Mouse (Mus musculus) embryonic facial prominence, embryonic 12.5 days (tissue): ENCODE measurements at regions not wholly inside any gene's neighbourhood (a gene's known extent, or its start where the extent isn't known, plus 50 kb on each side); places are given as distances from the start of the nearest gene placed in this dataset.

Experiments used
- ATAC-seq: fragments of 200-750 bp; cut with Nextera tagmentation; 2 replicates; pipeline ENCODE4 v1.8.0; 2017; ENCODE audit not compliant: insufficient number of reproducible peaks, insufficient read depth, low FRiP score, low TSS enrichment
- H3K27ac ChIP-seq: fragments of 300-500 bp; sonication (generic); 2 replicates; pipeline ENCODE4 v1.5.1; 2016; ENCODE audit warnings: mild to moderate bottlenecking
- H3K27me3 ChIP-seq: fragments of 300-500 bp; sonication (generic); 2 replicates; pipeline ENCODE4 v1.6.1; 2016; ENCODE audit warnings: mild to moderate bottlenecking, moderate library complexity
- H3K36me3 ChIP-seq: fragments of 300-500 bp; sonication (generic); 2 replicates; pipeline ENCODE4 v1.6.1; 2016; ENCODE audit warnings: mild to moderate bottlenecking
- H3K4me1 ChIP-seq: fragments of 300-500 bp; sonication (generic); 2 replicates; pipeline ENCODE4 v1.6.1; 2016
- H3K4me2 ChIP-seq: fragments of 300-500 bp; sonication (generic); replicated peaks from 2 replicates; pipeline ENCODE4 v1.6.1; 2016; ENCODE audit warnings: mild to moderate bottlenecking, moderate library complexity
- H3K4me3 ChIP-seq: fragments of 300-500 bp; sonication (generic); 2 replicates; pipeline ENCODE4 v1.5.1; 2016; ENCODE audit warnings: mild to moderate bottlenecking
- H3K9ac ChIP-seq: fragments of 300-500 bp; sonication (generic); 2 replicates; pipeline ENCODE4 v1.6.1; 2016; ENCODE audit warnings: mild to moderate bottlenecking, moderate library complexity
- H3K9me3 ChIP-seq: fragments of 300-500 bp; sonication (generic); 2 replicates; pipeline ENCODE4 v1.6.1; 2016; ENCODE audit warnings: mild to moderate bottlenecking, moderate library complexity
- WGBS: fragments of 180-500 bp; shearing (Covaris S2); methylation state at CpG from one replicate; pipeline ENCODE4 v1.1.7; 2016; 5-methylcytosine and 5-hydroxymethylcytosine counted together

DNA sequence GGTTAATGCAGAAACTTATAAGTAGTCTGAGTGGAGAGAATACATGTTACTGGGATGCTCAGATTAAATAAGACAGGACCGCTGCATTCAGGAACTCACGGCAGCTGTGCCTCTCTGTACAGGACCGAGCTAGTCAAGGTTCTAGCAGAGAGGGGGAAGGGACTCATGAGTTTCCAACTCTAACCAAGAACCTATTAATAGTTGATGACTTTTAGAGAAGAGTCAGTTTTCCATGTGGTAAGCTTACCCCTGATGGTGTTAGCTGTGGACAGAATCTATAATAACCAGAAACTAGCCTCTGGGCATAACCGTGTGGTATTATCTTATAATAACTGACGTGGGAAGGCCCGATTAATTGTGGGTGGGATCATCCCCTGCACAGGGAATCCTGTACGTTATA, 316.2 kb downstream of the Gadd45g start:
- Histone ChIP-seq H3K4me2 (no peak overlapping the region), H3K36me3 (no peaks in the 10 kb centered on the region), H3K4me1 (no peaks in the 10 kb centered on the region), H3K9me3 (no peaks in the 10 kb centered on the region), H3K27ac (no peak overlapping the region), H3K4me3 (no peak overlapping the region), H3K27me3 (no peaks in the 10 kb centered on the region), H3K9ac (no peak overlapping the region)
- ATAC-seq: no peak
- 87% methylated on average over 7 of the region's 7 CpGs for WGBS

GRCm38 (mm10) chr13:52165531-52165930, 319.1 kb downstream of the Gadd45g start:
- no peaks in the 10 kb centered on the region for H3K27me3 ChIP-seq
- H3K4me2 ChIP-seq: no peak overlapping the region
- 97% methylated on average over 1 of the region's 1 CpGs for WGBS
- no peaks in the 10 kb centered on the region for H3K4me1 ChIP-seq
- no peak overlapping the region for H3K4me3 ChIP-seq
- no peak overlapping the region for H3K27ac ChIP-seq
- no peaks in the 10 kb centered on the region for H3K36me3 ChIP-seq
- no peak overlapping the region for H3K9ac ChIP-seq
- no peak for ATAC-seq
- H3K9me3 ChIP-seq: no peaks in the 10 kb centered on the region

- Histone ChIP-seq H3K9ac (no peak overlapping the region), H3K27me3 (no peaks in the 10 kb centered on the region), H3K4me2 (no peak overlapping the region), H3K4me3 (no peak overlapping the region), H3K36me3 (no peaks in the 10 kb centered on the region), H3K9me3 (no peaks in the 10 kb centered on the region), H3K4me1 (no peaks in the 10 kb centered on the region), H3K27ac (no peak overlapping the region)
- no peak for ATAC-seq
- WGBS: 74% methylated on average over 5 of the region's 5 CpGs
These were observed 321.5 kb downstream of the Gadd45g start for GRCm38 (mm10) chr13:52167968-52168367.

DNA sequence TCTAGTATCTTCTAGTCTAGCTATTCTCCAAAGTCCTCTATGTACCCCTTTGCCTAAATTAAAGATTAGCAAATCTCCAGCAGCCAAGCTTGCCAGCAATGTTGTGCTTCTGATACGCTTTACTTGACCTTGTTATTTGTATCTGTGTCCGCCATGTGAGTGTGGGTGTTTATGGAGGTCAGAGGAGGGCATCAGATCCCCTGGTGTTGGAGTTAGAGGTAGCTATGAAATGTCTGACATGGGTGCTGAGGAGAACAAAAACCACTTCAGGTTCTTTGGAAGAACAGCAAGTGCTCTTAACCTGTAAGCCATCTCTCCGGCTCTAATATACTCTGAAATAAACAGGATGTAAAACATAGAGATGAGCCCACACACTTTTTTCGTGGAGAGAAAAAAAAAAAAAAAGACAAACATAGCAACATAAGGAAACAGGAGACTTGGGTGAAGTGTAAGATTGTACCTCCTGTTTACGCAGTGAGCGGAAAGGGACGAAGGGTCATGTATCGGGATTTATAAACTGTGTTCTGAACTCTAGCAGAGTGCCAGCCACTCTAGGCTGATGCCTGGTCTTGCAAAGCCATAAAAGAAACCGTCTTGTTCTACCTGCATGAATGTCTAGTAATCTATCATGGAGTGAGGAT, 326.3 kb downstream of the Gadd45g start:
- no peaks in the 10 kb centered on the region for H3K9me3 ChIP-seq
- ATAC-seq: no peak
- no peaks in the 10 kb centered on the region for H3K4me1 ChIP-seq
- no peak overlapping the region for H3K4me2 ChIP-seq
- H3K27me3 ChIP-seq: no peaks in the 10 kb centered on the region
- no peaks in the 10 kb centered on the region for H3K36me3 ChIP-seq
- no peak overlapping the region for H3K9ac ChIP-seq
- H3K27ac ChIP-seq: no peak overlapping the region
- WGBS: 82% methylated on average over 9 of the region's 9 CpGs
- no peak overlapping the region for H3K4me3 ChIP-seq

DNA sequence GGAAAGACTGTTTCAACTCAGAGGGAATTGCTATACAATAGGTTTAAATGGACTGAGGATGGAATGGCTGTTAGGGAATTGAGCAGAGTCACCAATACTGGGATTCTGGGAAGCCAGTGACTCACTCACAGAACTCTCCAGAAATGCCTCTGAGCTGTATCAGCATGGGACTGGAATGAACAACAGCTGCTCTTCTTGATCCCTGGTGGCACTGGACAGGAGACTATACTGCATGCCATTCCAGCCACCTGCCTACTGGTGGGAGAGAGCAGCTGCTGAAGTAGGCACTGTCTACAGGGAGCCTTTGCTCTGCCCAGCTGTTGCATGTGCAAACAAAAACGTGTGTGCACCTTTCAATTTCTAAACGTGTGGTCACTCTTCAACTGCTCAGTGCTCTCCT, 329.2 kb downstream of the Gadd45g start:
- H3K9ac ChIP-seq: no peak overlapping the region
- ATAC-seq: no peak
- no peak overlapping the region for H3K27ac ChIP-seq
- H3K9me3 ChIP-seq: no peaks in the 10 kb centered on the region
- H3K36me3 ChIP-seq: no peaks in the 10 kb centered on the region
- 72% methylated on average over 2 of the region's 2 CpGs for WGBS
- H3K4me1 ChIP-seq: no peaks in the 10 kb centered on the region
- H3K4me2 ChIP-seq: no peak overlapping the region
- no peaks in the 10 kb centered on the region for H3K27me3 ChIP-seq
- no peak overlapping the region for H3K4me3 ChIP-seq

DNA sequence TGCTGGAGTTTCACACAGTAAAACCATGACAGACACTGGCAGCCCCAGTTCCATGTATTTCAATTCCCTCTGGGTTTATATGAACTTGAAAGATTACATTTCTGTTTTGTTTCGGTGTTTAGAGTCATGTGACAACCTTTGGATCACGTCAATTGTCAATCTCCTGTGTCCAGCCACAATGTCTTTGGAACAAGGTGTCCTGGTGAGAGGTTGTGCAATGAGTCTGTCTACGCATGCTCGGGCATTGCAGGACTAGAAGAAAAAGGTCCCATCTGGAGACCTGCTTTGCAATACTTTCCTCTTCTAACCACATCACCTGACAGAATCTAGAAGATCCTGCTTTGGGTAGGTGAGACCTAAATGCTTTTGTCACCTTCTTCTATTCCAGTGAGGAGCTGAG, 333.5 kb downstream of the Gadd45g start:
- Histone ChIP-seq H3K9me3 (no peaks in the 10 kb centered on the region), H3K27ac (no peak overlapping the region), H3K4me2 (no peak overlapping the region), H3K36me3 (no peaks in the 10 kb centered on the region), H3K4me1 (no peaks in the 10 kb centered on the region), H3K4me3 (no peak overlapping the region), H3K9ac (no peak overlapping the region), H3K27me3 (no peaks in the 10 kb centered on the region)
- no peak for ATAC-seq
- WGBS: 87% methylated on average over 4 of the region's 4 CpGs

GRCm38 (mm10) chr13:52183635-52184034, 337.2 kb downstream of the Gadd45g start:
- H3K4me2 ChIP-seq: no peak overlapping the region
- no peak for ATAC-seq
- no peak overlapping the region for H3K27ac ChIP-seq
- 74% methylated on average over 5 of the region's 5 CpGs for WGBS
- H3K9me3 ChIP-seq: no peaks in the 10 kb centered on the region
- no peak overlapping the region for H3K9ac ChIP-seq
- no peaks in the 10 kb centered on the region for H3K27me3 ChIP-seq
- H3K4me3 ChIP-seq: no peak overlapping the region
- no peaks in the 10 kb centered on the region for H3K36me3 ChIP-seq
- H3K4me1 ChIP-seq: no peaks in the 10 kb centered on the region

GRCm38 (mm10) chr13:52185574-52185973, 339.1 kb downstream of the Gadd45g start:
- Histone ChIP-seq H3K9me3 (no peaks in the 10 kb centered on the region), H3K4me1 (no peaks in the 10 kb centered on the region), H3K9ac (no peak overlapping the region), H3K36me3 (no peaks in the 10 kb centered on the region), H3K4me2 (no peak overlapping the region), H3K27ac (no peak overlapping the region), H3K4me3 (no peak overlapping the region), H3K27me3 (no peaks in the 10 kb centered on the region)
- 61% methylated on average over 1 of the region's 1 CpGs for WGBS
- no peak for ATAC-seq

GRCm38 (mm10) chr13:52187841-52188604, 341.5 kb downstream of the Gadd45g start:
- Histone ChIP-seq H3K9me3 (no peaks in the 10 kb centered on the region), H3K9ac (no peak overlapping the region), H3K4me1 (no peaks in the 10 kb centered on the region), H3K27me3 (no peaks in the 10 kb centered on the region), H3K4me2 (no peak overlapping the region), H3K36me3 (no peaks in the 10 kb centered on the region), H3K27ac (no peak overlapping the region), H3K4me3 (no peak overlapping the region)
- WGBS: 89% methylated on average over 8 of the region's 8 CpGs
- ATAC-seq: no peak

DNA sequence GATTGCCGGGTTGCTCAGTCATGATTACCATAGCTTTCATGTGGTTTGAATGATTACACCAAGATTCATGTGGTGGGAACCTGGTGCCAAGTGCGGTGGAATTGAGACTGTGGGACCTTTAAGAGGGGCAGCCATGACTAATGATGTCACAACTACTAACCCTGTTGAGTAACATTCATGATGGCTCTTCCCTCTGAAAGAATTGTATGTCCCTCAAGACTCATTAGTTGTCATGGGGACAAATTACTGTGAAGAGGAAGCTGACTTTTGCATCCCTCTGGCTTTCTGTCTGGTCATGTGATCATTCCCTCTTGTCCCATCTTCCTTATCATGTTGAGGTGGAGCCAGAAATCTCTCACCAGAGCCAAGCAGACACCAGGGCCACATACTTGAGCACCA, 342.1 kb downstream of the Gadd45g start:
- WGBS: 72% methylated on average over 2 of the region's 2 CpGs
- no peak for ATAC-seq

DNA sequence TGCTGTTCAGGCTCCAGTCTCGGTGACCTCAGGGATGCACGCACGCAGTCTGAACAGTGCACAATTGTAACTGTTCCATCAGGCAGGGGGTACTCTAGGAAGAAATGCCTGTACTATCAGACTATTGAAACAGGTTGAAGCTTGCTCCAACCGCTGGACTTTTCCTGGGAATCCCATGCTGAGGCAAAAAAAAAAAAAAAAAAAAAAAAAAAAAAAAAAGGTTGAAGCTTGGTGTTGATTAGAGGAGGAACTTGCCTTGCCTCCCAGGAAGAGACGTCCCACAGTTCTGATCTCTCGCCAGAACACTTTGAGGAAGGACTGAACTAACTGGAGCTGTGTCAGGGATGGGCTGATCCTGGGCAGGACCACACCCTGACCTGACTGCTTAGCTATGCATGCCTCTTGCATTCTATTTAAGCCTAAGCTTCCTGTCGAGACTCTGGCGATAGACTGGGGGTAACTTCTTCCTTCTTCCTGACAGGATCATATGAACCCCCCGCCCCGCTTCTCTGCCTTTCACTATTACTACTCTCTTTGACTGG, 341.6 kb downstream of the Diras2 start:
- Histone ChIP-seq H3K36me3 (no peaks in the 10 kb centered on the region), H3K4me2 (no peak overlapping the region), H3K27ac (no peak overlapping the region), H3K27me3 (no peaks in the 10 kb centered on the region), H3K9ac (no peak overlapping the region), H3K4me1 (peaks cover 10% of the 10 kb centered on the region; the same call in 1 of the 2 replicates), H3K9me3 (no peaks in the 10 kb centered on the region), H3K4me3 (no peak overlapping the region)
- WGBS: 63% methylated on average over 10 of the region's 10 CpGs
- ATAC-seq: no peak

More for the DNA sequence above, 342.1 kb downstream of the Gadd45g start:
- Histone ChIP-seq H3K4me2 (no peak overlapping the region), H3K4me3 (no peak overlapping the region), H3K9me3 (no peaks in the 10 kb centered on the region), H3K9ac (no peak overlapping the region), H3K36me3 (no peaks in the 10 kb centered on the region), H3K27me3 (no peaks in the 10 kb centered on the region), H3K27ac (no peak overlapping the region), H3K4me1 (0 out of 2 replicates have a peak, but pooled peaks cover 5% of the 10 kb centered on the region)

DNA sequence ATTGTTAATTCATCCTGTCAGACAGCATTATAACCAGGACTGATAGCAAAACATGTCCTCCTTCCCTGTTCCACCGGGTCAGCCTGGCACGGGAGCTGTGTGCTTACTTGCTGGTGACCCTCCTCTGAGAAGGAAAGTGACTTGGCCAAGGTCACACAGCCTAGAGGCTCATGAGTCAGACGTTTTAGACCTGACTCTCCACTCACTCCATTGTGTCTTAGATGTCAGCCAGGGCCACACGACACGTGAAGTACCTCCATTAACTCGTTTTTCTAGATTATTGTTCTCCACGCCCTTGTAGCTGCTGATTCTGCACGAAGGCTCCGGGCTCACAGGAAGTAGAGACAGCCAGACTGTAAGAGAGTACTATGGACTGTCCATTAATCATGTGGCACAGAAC, 340.8 kb downstream of the Diras2 start:
- no peaks in the 10 kb centered on the region for H3K27me3 ChIP-seq
- no peaks in the 10 kb centered on the region for H3K9me3 ChIP-seq
- no peak overlapping the region for H3K4me3 ChIP-seq
- 70% methylated on average over 9 of the region's 9 CpGs for WGBS
- no peak overlapping the region for H3K9ac ChIP-seq
- H3K36me3 ChIP-seq: no peaks in the 10 kb centered on the region
- H3K27ac ChIP-seq: no peak overlapping the region
- H3K4me1 ChIP-seq: peaks cover 14% of the 10 kb centered on the region; the same call in 1 of the 2 replicates
- ATAC-seq: no peak
- H3K4me2 ChIP-seq: no peak overlapping the region
